Mouse (Mus musculus): ENCODE measurements around the gene Mesd. TPM values are rescaled to one million over a fixed set of nuclear protein-coding genes. Genes with fewer than 3 reads are reported as not detected.

Mesd gene
- total RNA-seq (2022) = 10 to 100 TPM; 19.6 to 25.1 (median 21.2) TPM

- peak; percentile 64 to 72 for DNase-seq (ENCODE audit: low spot score in 2 of 2)
Measured at GRCm38 (mm10) chr7:83884021-83884658, at the start of gene Mesd, which contains the start of gene Tlnrd1. Gene Mesd, plus strand, starts transcription at chr7:83884466. Gene Tlnrd1, minus strand, starts transcription at chr7:83884305.

- no peak for DNase-seq (ENCODE audit: low spot score in 2 of 2)
Measured at GRCm38 (mm10) chr7:83838525-83839224, 45.6 kb upstream of the Mesd start.

GRCm38 (mm10) chr7:83840076-83840475 is 44.2 kb upstream of the Mesd start:
- DNase-seq (ENCODE audit: low spot score in 2 of 2) = no peak

- no peak for DNase-seq (ENCODE audit: low spot score in 2 of 2)
Measured at GRCm38 (mm10) chr7:83842486-83843259, 41.6 kb upstream of the Mesd start.

GRCm38 (mm10) chr7:83844807-83845206 is 39.5 kb upstream of the Mesd start:
- DNase-seq (ENCODE audit: low spot score in 2 of 2) = no peak

- no peak for DNase-seq (ENCODE audit: low spot score in 2 of 2)
Measured at GRCm38 (mm10) chr7:83847187-83848075, 36.8 kb upstream of the Mesd start.

GRCm38 (mm10) chr7:83851569-83852380 is 32.5 kb upstream of the Mesd start:
- DNase-seq (ENCODE audit: low spot score in 2 of 2) = no peak

- DNase-seq (ENCODE audit: low spot score in 2 of 2) = no peak
Measured at GRCm38 (mm10) chr7:83852381-83853380, 31.6 kb upstream of the Mesd start.

GRCm38 (mm10) chr7:83855203-83855602 is 29.1 kb upstream of the Mesd start:
- no peak for DNase-seq (ENCODE audit: low spot score in 2 of 2)

- DNase-seq (ENCODE audit: low spot score in 2 of 2) = peak; percentile 29 to 34
Measured at GRCm38 (mm10) chr7:83856353-83857207, 27.7 kb upstream of the Mesd start.

- no peak for DNase-seq (ENCODE audit: low spot score in 2 of 2)
Measured at GRCm38 (mm10) chr7:83857208-83857488, 27.1 kb upstream of the Mesd start.

- no peak for DNase-seq (ENCODE audit: low spot score in 2 of 2)
Measured at GRCm38 (mm10) chr7:83857921-83858320, 26.3 kb upstream of the Mesd start.

- peak; percentile 37 to 48 for DNase-seq (ENCODE audit: low spot score in 2 of 2)
Measured at GRCm38 (mm10) chr7:83859378-83860083, 24.7 kb upstream of the Mesd start.

- no peak for DNase-seq (ENCODE audit: low spot score in 2 of 2)
Measured at GRCm38 (mm10) chr7:83863554-83863953, 20.7 kb upstream of the Mesd start.

GRCm38 (mm10) chr7:83868200-83868599 is 16.1 kb upstream of the Mesd start:
- no peak for DNase-seq (ENCODE audit: low spot score in 2 of 2)

- no peak for DNase-seq (ENCODE audit: low spot score in 2 of 2)
Measured at GRCm38 (mm10) chr7:83869839-83870543, 14.3 kb upstream of the Mesd start.

GRCm38 (mm10) chr7:83877088-83877487 is 7.2 kb upstream of the Mesd start:
- no peak for DNase-seq (ENCODE audit: low spot score in 2 of 2)
